Mouse (Mus musculus): ENCODE data around the gene Asb18.

GRCm38 (mm10) chr1:90054991-90055390 is 40.5 kb upstream of the Asb18 start:
- TF ChIP-seq SIN3A (IDR thresholded peaks at IDR 0.05; ENCODE audit: low read length) (no peak), MAX (IDR thresholded peaks at IDR 0.05; ENCODE audit: low read length) (no peak), POLR2A (IDR thresholded peaks at IDR 0.05; ENCODE audit: control insufficient read depth in 1 of 2, insufficient read depth in 1 of 2, low read depth in 1 of 2, low read length in 2 of 2, poor library complexity in 1 of 2) (no peak), ZMIZ1 (IDR thresholded peaks at IDR 0.05; ENCODE audit: low read depth, low read length) (no peak), CTCF (IDR thresholded peaks at IDR 0.05 in 2 of 3, conservative IDR thresholded peaks at IDR 0.05 in 1 of 3; ENCODE audit: control insufficient read depth in 1 of 3, insufficient read depth in 1 of 3, low read depth in 2 of 3, low read length in 3 of 3, poor library complexity in 1 of 3, severe bottlenecking in 1 of 3) (no peak), MXI1 (IDR thresholded peaks at IDR 0.05; ENCODE audit: low read depth, low read length) (no peak), MAZ (IDR thresholded peaks at IDR 0.05; ENCODE audit: low read depth, low read length) (no peak), MYB (IDR thresholded peaks at IDR 0.05; ENCODE audit: low read depth, low read length) (no peak)
